Mouse (Mus musculus) right cerebral cortex, postnatal 36 days (tissue): ENCODE measurements around the gene Apol7e.
"Not testable (repeated sequence)": the region's sequence is repeated elsewhere in the genome, so short reads cannot be mapped to it uniquely, and the experiment has no call there.

Source experiments
- DNase-seq, 2 experiments: peaks; one replicate each; pipeline ENCODE4 v3.0.0; 2022; ENCODE audit warnings: low spot score in 2 of 2, mixed read lengths in 1 of 2

The Apol7e gene

GRCm38 (mm10) chr15:77698656-77699055 lies at the start of gene Apol7e:
Apol7e (plus strand) TSS chr15:77698857.
- not testable (repeated sequence) for DNase-seq

DNA sequence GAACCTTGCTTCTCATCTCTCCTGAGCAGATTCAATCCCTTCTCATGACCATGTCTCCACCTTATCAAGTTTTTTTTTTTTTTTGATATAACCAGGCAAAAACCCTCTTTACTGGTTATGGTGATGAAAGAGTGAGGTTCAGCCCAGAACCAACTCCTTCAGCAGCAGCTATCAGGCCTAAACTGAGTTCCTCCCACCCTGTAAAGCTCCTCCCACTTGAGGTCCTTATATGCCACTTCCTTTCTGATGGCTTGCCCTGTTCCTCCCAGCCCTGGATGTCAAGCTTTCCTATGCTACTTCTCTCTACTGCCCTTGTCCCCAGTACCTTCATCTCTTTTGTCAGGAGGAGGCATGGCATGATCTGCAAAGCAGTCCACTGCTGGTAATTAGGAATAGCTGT lies 47.5 kb upstream of the Apol7e start:
- not testable (repeated sequence) for DNase-seq

- DNase-seq = not testable (repeated sequence)
Observed at GRCm38 (mm10) chr15:77659773-77660172, 38.9 kb upstream of the Apol7e start.

DNA sequence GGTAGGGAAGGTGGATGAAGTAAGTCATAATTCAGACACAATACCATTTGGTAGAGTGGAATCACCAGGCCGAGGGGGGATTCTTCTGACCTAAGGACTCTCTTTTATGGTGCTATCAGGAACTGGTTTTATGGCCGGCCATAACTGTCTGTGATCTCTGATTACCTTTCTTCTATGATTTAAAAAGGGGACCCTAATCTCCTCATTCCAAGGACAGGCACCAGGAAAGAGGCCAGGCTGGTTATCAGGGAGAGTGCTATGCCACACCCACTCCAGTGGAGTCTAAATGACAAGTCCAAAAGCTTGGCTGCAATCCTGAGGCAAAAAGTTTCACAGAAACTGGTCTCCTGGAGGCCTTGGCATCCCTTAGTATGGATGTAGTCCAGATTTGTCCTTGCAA lies 36.8 kb upstream of the Apol7e start:
- DNase-seq = not testable (repeated sequence)

- DNase-seq = not testable (repeated sequence)
Observed at GRCm38 (mm10) chr15:77674081-77674480, 24.6 kb upstream of the Apol7e start.

DNA sequence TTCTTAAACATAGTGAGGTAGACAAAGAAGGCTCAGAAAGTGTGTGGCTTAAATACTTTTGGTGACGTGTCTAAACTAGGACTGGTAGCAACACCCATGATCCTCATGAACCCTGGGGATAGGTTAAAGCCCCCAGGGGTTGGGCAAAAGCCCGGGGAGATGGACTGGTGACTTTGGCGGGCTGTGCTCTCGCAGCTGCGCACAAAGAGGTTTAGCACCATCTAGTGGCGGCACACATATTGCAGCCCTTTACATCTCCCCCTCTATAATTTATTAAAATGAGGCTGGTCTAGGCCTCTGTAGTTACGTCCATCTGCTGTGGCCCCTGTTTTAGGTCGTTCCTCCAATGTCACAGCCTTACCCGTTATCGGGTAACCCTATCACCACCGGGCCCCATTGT lies 14.7 kb upstream of the Apol7e start:
- DNase-seq = peak in 1 of 2 experiments; percentile 1

- DNase-seq = not testable (repeated sequence)
Observed at GRCm38 (mm10) chr15:77691532-77692311, 6.9 kb upstream of the Apol7e start.

GRCm38 (mm10) chr15:77694687-77695295 lies 3.9 kb upstream of the Apol7e start:
- not testable (repeated sequence) for DNase-seq

GRCm38 (mm10) chr15:77705306-77705705 lies 6.6 kb downstream of the Apol7e start:
- DNase-seq = not testable (repeated sequence)

DNA sequence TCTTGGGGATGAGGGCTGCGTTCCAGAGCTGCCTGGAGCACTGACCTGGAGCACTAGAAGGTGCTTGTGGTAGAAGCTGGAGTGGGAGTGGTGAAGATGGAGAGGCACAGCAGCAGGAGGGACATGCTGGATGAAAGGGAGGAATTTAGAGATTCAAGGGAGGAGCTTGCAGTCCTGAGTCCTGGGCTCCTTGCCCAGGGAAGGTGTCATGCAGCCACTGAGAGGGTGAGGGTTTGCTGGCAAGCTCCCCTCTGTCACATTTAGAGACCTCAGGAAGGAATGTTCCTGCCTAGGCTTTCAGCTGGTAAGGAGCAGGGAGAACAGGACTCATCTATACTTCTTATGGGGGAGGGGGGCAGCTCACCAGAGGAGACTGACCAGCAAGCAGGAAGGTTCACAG lies 10.3 kb downstream of the Apol7e start:
- DNase-seq = not testable (repeated sequence)

- not testable (repeated sequence) for DNase-seq
Observed at GRCm38 (mm10) chr15:77718240-77718639, 19.6 kb downstream of the Apol7e start.

DNA sequence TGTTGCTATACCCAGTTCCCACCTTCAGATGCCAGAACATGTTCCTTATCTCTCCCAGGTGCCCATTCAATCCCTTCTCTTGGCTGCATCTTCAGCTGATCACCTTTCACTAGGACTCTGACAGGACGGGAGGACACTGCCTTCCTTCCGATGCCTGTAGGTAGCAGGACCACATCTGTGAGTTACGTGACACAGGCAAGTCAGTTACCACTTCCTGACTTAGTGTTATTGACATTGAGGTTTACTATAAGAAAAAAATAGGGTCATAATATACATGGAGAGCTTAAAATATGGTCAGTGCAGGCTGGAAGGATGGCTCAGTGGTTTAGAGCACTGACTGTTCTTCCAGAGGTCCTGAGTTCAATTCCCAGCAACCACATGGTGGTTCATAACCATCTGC lies 22.9 kb downstream of the Apol7e start:
- not testable (repeated sequence) for DNase-seq

DNA sequence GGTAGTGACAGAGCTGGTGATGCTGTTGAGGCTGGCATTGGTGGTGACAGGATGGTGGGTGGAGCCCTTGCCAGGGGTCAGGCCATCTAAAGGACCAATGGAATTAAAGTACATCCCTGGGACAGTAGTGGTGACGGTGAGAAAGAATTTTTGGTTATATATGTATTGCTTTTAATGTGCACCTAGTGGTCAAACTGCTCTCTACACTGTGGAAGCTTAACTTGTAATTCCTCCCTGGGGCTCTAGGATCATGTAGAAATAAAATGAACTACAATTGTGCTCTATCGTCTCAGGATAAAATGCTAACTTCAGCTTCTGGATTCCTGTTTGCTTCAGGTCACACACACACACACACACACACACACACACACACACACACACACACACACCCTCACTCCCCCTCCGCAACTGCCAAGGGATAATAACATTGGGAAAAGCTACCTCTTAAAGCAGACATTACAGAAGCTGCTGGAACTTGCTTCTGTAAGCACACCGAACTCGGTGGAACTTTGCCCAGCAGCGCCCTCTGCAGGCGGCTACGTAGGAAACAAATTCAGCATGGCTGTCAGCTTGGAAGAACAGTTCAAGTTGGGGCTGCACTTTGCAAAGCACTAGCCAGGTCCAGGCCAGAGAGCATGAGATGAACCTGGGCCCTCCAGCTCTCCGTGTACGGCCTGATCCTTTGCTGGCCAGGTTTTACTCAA lies 25.7 kb downstream of the Apol7e start:
- DNase-seq = not testable (repeated sequence)

DNA sequence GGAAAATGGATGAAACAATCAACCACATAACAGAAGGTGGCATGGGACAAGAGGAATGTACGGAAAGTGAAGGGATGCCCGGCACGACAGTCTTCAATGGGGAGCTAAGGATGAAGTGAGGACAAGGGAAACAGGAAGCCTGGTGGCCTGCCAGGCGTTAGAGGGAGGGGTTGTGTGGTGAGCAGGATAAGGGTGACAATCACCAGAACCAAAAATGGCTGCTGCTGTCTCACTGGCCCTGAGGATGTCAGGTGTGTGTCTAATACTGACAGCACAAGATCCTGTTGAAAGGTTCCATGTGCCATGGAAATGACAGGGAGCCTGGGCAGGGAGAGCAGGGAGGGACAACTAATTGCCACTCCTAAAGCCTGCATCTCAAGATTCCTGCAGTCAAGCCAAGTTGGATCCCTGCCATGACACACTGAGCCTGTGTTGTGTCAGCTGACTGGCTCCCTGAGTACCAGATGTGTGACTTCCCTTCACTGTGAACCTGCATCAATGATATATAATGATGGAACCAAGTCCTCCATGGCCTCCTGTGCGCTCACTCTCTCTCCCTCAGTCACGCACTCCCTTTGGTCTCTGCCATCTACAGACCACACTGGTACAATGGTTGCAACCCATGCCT lies 26.9 kb downstream of the Apol7e start:
- not testable (repeated sequence) for DNase-seq

DNA sequence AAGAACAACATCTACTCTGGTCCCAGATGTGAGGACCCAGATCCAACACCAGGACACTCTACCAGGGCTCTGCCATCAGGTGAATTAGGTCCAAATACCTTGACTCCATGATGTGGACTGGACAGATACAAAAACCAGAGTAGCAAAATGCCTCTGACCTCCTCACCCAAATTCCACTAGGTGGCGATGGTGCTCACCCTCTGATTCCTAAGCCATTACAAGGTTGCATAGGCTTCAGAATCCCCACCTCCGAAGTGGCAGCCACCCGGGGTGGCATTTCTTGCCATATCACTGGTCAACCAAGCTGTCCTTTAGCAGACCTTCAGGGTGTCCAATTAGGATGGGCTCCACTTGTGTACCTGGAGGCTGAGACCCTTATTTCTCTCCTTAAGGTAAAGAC lies 28.5 kb downstream of the Apol7e start:
- not testable (repeated sequence) for DNase-seq

GRCm38 (mm10) chr15:77727745-77728144 lies 29.1 kb downstream of the Apol7e start:
- DNase-seq = not testable (repeated sequence)

- not testable (repeated sequence) for DNase-seq
Observed at GRCm38 (mm10) chr15:77728739-77729138, 30.1 kb downstream of the Apol7e start, which contains the start of gene Apol9b. Apol9b (plus strand) TSS chr15:77729039.

- DNase-seq = no peak
Observed at GRCm38 (mm10) chr15:77731605-77732004, 32.9 kb downstream of the Apol7e start.

DNA sequence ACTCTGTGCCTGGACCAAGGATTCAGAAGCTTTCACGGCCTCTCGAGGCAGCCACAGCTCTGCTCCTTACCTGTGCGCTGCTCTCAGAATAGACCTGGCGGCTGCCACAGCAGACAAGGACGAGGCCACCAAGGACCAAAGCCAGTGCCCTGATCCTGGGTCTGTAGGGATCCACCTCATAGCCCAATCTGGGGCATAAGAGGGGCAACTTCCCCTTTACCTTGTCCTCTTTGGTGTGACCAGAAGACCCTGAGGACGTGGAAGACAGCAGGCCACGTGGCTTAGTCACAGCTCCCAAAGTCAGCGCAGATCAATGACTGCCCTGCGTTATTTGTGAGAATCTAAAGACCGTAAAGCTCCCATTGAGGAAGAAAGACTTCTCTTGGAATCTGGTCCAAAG lies 34.2 kb downstream of the Apol7e start:
- not testable (repeated sequence) for DNase-seq

DNA sequence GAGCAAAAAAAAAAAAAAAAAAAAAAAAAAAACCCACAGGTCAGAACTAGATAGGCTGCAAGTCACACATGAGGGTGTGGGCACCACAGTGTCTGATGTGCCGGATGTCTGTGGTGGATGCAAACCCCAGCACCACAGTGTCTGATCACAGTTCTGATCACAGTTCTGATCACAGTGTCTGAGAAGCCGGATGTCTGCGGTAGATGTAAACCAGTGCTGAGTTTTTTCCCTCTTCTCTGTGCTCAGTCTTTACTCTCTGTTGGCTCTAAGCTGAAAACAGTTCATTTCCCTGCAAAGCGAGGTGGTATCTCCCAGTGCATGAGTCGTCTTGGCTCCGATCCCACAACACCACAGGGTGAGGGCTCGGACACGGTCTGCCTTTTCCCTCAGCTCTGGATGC lies 34.7 kb downstream of the Apol7e start:
- not testable (repeated sequence) for DNase-seq

DNA sequence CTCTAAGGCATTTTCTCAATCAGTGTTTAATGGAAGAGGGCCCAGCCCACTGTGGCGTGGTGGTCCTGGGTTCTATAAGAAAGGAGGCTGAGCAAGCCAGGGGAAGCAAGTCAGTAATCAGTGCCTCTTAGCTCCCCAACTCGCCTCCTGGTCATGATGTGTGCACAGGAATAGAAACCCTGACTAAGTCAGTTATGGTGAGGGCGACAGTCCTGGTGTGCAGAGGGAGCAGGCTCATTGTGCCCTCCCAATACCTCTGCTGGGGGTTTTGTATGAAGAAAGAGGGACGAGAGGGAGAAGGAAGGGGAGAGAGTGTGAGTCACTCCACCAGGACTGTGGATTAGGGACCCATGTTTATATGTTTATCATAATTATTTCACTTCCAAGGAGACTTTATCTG lies 35.2 kb downstream of the Apol7e start:
- DNase-seq = not testable (repeated sequence)
